Mouse (Mus musculus) liver, adult 2 months (tissue): ENCODE data around the gene Pbxip1. TPM values are rescaled to one million over a fixed set of nuclear protein-coding genes. Genes with fewer than 3 reads are reported as not detected.

Experiments
- DNase-seq: peaks from one replicate; pipeline ENCODE4 v3.0.0-alpha.2; 2011; ENCODE audit warnings: low read depth, low spot score; ENCODE audit errors: extremely low read depth
- H3K27ac ChIP-seq: fragments of 200-500 bp; replicated peaks from 2 replicates; pipeline ENCODE4 v1.5.1; 2012; ENCODE audit warnings: low read depth, mild to moderate bottlenecking, control low read depth, inconsistent platforms, low read length; ENCODE audit not compliant: insufficient read depth
- H3K27me3 ChIP-seq: fragments of 200-500 bp; 2 replicates; pipeline ENCODE4 v1.6.1; 2012; ENCODE audit warnings: mild to moderate bottlenecking, moderate library complexity, low read length, inconsistent platforms; ENCODE audit not compliant: control insufficient read depth, insufficient read depth
- H3K36me3 ChIP-seq: fragments of 200-500 bp; 2 replicates; pipeline ENCODE4 v1.6.1; 2012; ENCODE audit warnings: low read length, inconsistent platforms; ENCODE audit not compliant: control insufficient read depth, insufficient read depth
- H3K4me1 ChIP-seq: fragments of 200-500 bp; 2 replicates; pipeline ENCODE4 v1.6.1; 2011; ENCODE audit warnings: low read length; ENCODE audit not compliant: control insufficient read depth, insufficient read depth
- H3K4me3 ChIP-seq: fragments of 200-500 bp; 2 replicates; pipeline ENCODE4 v1.5.1; 2011; ENCODE audit warnings: low read depth, mild to moderate bottlenecking, control low read depth, low read length, moderate library complexity; ENCODE audit not compliant: insufficient read depth
- H3K79me2 ChIP-seq: fragments of 200-500 bp; 2 replicates; pipeline ENCODE4 v1.6.1; 2012; ENCODE audit warnings: inconsistent platforms, mild to moderate bottlenecking, low read length, moderate library complexity; ENCODE audit not compliant: control insufficient read depth, insufficient read depth
- H3K9ac ChIP-seq: fragments of 200-500 bp; 2 replicates; pipeline ENCODE4 v1.6.1; 2012; ENCODE audit warnings: low read depth, mild to moderate bottlenecking, control low read depth, inconsistent platforms, low read length
- CTCF ChIP-seq: fragments of 200-500 bp; IDR thresholded peaks from 2 replicates; pipeline ENCODE4 v1.5.1; 2011; ENCODE audit warnings: low read depth, low read length, control low read depth
- POLR2A ChIP-seq: fragments of 200-500 bp; IDR thresholded peaks from 2 replicates; pipeline ENCODE4 v1.6.1; 2011; ENCODE audit warnings: low read length, control low read depth; ENCODE audit not compliant: insufficient read depth; ENCODE audit errors: extremely low read depth
- WGBS: fragments of 180-500 bp; shearing (Covaris S2); methylation state at CpG from one replicate; pipeline ENCODE4 v1.1.7; 2018; 5-methylcytosine and 5-hydroxymethylcytosine counted together
- polyA plus RNA-seq: library from polyadenylated mRNA; depleted of rRNA; stranded (reverse); fragments of >200 nt; gene quantifications from 2 replicates; pipeline ENCODE4 v1.2.3, GENCODE M21; 2012; rRNA removed
- total RNA-seq: library from RNA; depleted of rRNA; stranded (reverse); fragments of >200 nt; gene quantifications from 2 replicates; pipeline ENCODE4 v1.2.3, GENCODE M21; 2014; rRNA removed

The Pbxip1 gene
- total and polyA plus RNA-seq, 2 experiments, result 5.9 to 9.1 TPM

DNA sequence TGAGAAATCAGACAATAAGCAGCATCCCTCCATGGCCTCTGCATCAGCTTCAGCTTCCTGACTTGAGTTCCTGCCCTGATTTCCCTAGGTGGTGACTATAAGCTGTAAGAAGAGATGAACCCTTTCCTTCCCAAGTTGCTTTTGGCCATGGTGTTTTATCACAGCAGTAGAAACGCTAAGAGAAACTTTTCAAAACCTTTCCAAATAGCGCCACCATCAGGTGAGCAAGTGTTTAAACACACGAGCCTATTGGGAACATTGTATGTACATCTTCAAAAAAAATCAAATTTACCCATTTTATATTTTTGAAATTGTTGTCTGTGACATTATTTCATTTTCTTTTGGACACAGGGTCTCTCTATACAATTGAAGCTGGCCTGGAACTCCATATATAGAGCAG, 59.9 kb downstream of the Pbxip1 start:
- 73% methylated on average over 3 of the region's 3 CpGs for WGBS
- Histone ChIP-seq H3K79me2 (no peaks in the 10 kb centered on the region), H3K4me1 (no peaks in the 10 kb centered on the region), H3K9ac (no peak overlapping the region), H3K27ac (no peak overlapping the region), H3K36me3 (no peaks in the 10 kb centered on the region), H3K27me3 (no peaks in the 10 kb centered on the region), H3K4me3 (no peak overlapping the region)
- DNase-seq, result no peak
- TF ChIP-seq CTCF, result no peak
- TF ChIP-seq POLR2A, result no peak

GRCm38 (mm10) chr3:89499696-89500095, 63.2 kb downstream of the Pbxip1 start:
- H3K4me1 ChIP-seq, result no peaks in the 10 kb centered on the region
- H3K27ac ChIP-seq, result no peak overlapping the region
- H3K79me2 ChIP-seq, result no peaks in the 10 kb centered on the region
- H3K36me3 ChIP-seq, result no peaks in the 10 kb centered on the region
- no peak for DNase-seq
- no peak overlapping the region for H3K4me3 ChIP-seq
- 63% methylated on average over 7 of the region's 7 CpGs for WGBS
- TF ChIP-seq POLR2A, result no peak
- no peaks in the 10 kb centered on the region for H3K27me3 ChIP-seq
- no peak overlapping the region for H3K9ac ChIP-seq

Other genes with a start within 250 kb of the Pbxip1 start
- 24.1 and 32.7 TPM in 2 replicates for gene Gba, start 233.8 kb upstream of the Pbxip1 start, total RNA-seq
- 33.2 and 36.6 TPM in 2 replicates for gene Gba, start 233.8 kb upstream of the Pbxip1 start, polyA plus RNA-seq
- 0.92 and 1.4 TPM in 2 replicates for gene Thbs3, start 221.5 kb upstream of the Pbxip1 start, total RNA-seq
- gene Thbs3, start 221.5 kb upstream of the Pbxip1 start, polyA plus RNA-seq, result 0.85 and 1.2 TPM in 2 replicates
- 105 and 122 TPM in 2 replicates for gene Mtx1, start 209.6 kb upstream of the Pbxip1 start, total RNA-seq
- gene Mtx1, start 209.6 kb upstream of the Pbxip1 start, polyA plus RNA-seq, result 167 and 187 TPM in 2 replicates
- gene Muc1, start 207.6 kb upstream of the Pbxip1 start, total RNA-seq, result 0.60 and 1.7 TPM in 2 replicates
- 1.3 and 1.7 TPM in 2 replicates for gene Muc1, start 207.6 kb upstream of the Pbxip1 start, polyA plus RNA-seq
- gene Krtcap2, start 190.7 kb upstream of the Pbxip1 start, total RNA-seq, result 45.1 and 60.3 TPM in 2 replicates
- 157 and 197 TPM in 2 replicates for gene Krtcap2, start 190.7 kb upstream of the Pbxip1 start, polyA plus RNA-seq
- gene Trim46, start 190.4 kb upstream of the Pbxip1 start, total RNA-seq, result 0.07 and 0.18 TPM in 2 replicates
- gene Trim46, start 190.4 kb upstream of the Pbxip1 start, polyA plus RNA-seq, result 0.16 and 0.25 TPM in 2 replicates
- 102 and 131 TPM in 2 replicates for gene Dpm3, start 177.3 kb upstream of the Pbxip1 start, total RNA-seq
- gene Dpm3, start 177.3 kb upstream of the Pbxip1 start, polyA plus RNA-seq, result 243 and 245 TPM in 2 replicates
- 6.4 and 7.0 TPM in 2 replicates for gene Slc50a1, start 166.1 kb upstream of the Pbxip1 start, total RNA-seq
- gene Slc50a1, start 166.1 kb upstream of the Pbxip1 start, polyA plus RNA-seq, result 36.3 and 41.2 TPM in 2 replicates
- gene Efna1, start 155.6 kb upstream of the Pbxip1 start, total RNA-seq, result 22.1 and 35.2 TPM in 2 replicates
- 73.1 and 73.4 TPM in 2 replicates for gene Efna1, start 155.6 kb upstream of the Pbxip1 start, polyA plus RNA-seq
- gene Efna3, start 113.7 kb upstream of the Pbxip1 start, total RNA-seq, result not detected in 2 replicates
- not detected in 2 replicates for gene Efna3, start 113.7 kb upstream of the Pbxip1 start, polyA plus RNA-seq
- not detected in 2 replicates for gene Efna4, start 98.7 kb upstream of the Pbxip1 start, total RNA-seq
- 0.06 and 0.27 TPM in 2 replicates for gene Efna4, start 98.7 kb upstream of the Pbxip1 start, polyA plus RNA-seq
- gene Adam15, start 86.7 kb upstream of the Pbxip1 start, total RNA-seq, result 1.4 and 2.6 TPM in 2 replicates
- 4.7 and 5.4 TPM in 2 replicates for gene Adam15, start 86.7 kb upstream of the Pbxip1 start, polyA plus RNA-seq
- not detected in 2 replicates for gene Dcst2, start 74.7 kb upstream of the Pbxip1 start, total RNA-seq
- 0.05 TPM in 1 of 2 replicates, not detected in the other for gene Dcst2, start 74.7 kb upstream of the Pbxip1 start, polyA plus RNA-seq
- not detected in 2 replicates for gene Dcst1, start 71.5 kb upstream of the Pbxip1 start, total RNA-seq
- gene Dcst1, start 71.5 kb upstream of the Pbxip1 start, polyA plus RNA-seq, result 0.04 TPM in 1 of 2 replicates, not detected in the other
- 28.9 and 31.9 TPM in 2 replicates for gene Zbtb7b, start 41.9 kb upstream of the Pbxip1 start, total RNA-seq
- 85.0 and 87.2 TPM in 2 replicates for gene Zbtb7b, start 41.9 kb upstream of the Pbxip1 start, polyA plus RNA-seq
- not detected in 2 replicates for gene Lenep, start 33.9 kb upstream of the Pbxip1 start, total RNA-seq
- not detected in 2 replicates for gene Lenep, start 33.9 kb upstream of the Pbxip1 start, polyA plus RNA-seq
- 29.0 and 33.0 TPM in 2 replicates for gene Flad1, start 24.8 kb upstream of the Pbxip1 start, total RNA-seq
- gene Flad1, start 24.8 kb upstream of the Pbxip1 start, polyA plus RNA-seq, result 62.6 and 67.3 TPM in 2 replicates
- 3.0 and 6.0 TPM in 2 replicates for gene Cks1b, start 18.3 kb upstream of the Pbxip1 start, total RNA-seq
- gene Cks1b, start 18.3 kb upstream of the Pbxip1 start, polyA plus RNA-seq, result 7.9 and 11.0 TPM in 2 replicates
- gene Shc1, start 18.3 kb upstream of the Pbxip1 start, total RNA-seq, result 37.7 and 42.0 TPM in 2 replicates
- gene Shc1, start 18.3 kb upstream of the Pbxip1 start, polyA plus RNA-seq, result 56.8 and 57.4 TPM in 2 replicates
- gene Pygo2, start 6.5 kb upstream of the Pbxip1 start, total RNA-seq, result 4.4 and 9.9 TPM in 2 replicates
- gene Pygo2, start 6.5 kb upstream of the Pbxip1 start, polyA plus RNA-seq, result 26.5 and 29.0 TPM in 2 replicates
- 79.5 and 112 TPM in 2 replicates for gene Pmvk, start 17.8 kb downstream of the Pbxip1 start, total RNA-seq
- 82.1 and 108 TPM in 2 replicates for gene Pmvk, start 17.8 kb downstream of the Pbxip1 start, polyA plus RNA-seq
- under 0.01 and 0.13 TPM in 2 replicates for gene Kcnn3, start 83.5 kb downstream of the Pbxip1 start, total RNA-seq
- 0.06 TPM in 1 of 2 replicates, not detected in the other for gene Kcnn3, start 83.5 kb downstream of the Pbxip1 start, polyA plus RNA-seq